Mouse (Mus musculus): ENCODE results near the gene Slc38a1. TPM values are rescaled to one million over a fixed set of nuclear protein-coding genes. Genes with fewer than 3 reads are reported as not detected.

Gene Slc38a1
- total and polyA plus RNA-seq, 3 experiments, result 22.5 to 79.0 (median 39.4) TPM

DNA sequence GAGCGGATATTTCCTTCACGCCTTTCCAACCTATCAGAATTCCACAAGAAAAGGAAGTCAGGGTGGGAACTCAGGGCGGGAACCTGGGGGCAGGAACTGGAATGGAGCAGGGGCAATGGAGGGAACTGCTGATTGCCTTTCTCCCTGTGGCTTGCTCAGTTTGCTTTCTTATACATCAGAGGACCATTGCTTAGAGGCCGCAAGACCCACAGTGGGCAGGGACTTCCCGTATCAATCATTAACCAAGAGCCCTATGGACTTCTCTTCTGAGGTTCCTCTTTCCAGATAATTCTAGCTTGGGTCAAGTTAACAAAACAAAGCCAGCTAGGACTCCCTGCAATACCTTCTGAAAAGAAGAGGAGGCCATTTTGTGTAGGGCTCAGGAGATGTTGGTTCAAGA lies 80.2 kb downstream of the Slc38a1 start:
- Histone ChIP-seq H3K9me3 (replicated peaks; ENCODE audit: low read length) (peaks cover 2% of the 10 kb centered on the region), H3K9ac (ENCODE audit: insufficient read depth, low read depth) (no peak overlapping the region), H3K79me2 (replicated peaks; ENCODE audit: control insufficient read depth, extremely low read depth, insufficient read depth, poor library complexity, severe bottlenecking) (no peaks in the 10 kb centered on the region), H3K4me2 (ENCODE audit: insufficient read depth, low read depth, poor library complexity, severe bottlenecking) (no peak overlapping the region), H3K4me3 (replicated peaks in 1 of 3; ENCODE audit: low read depth in 2 of 3, low read length in 2 of 3, poor library complexity in 1 of 3) (no peak overlapping the region), H3K27me3 (replicated peaks) (no peaks in the 10 kb centered on the region), H3K27ac (ENCODE audit: insufficient read depth, low read depth) (no peak overlapping the region), H3K4me1 (ENCODE audit: control insufficient read depth in 1 of 2, insufficient read depth in 2 of 2) (peaks cover 2 to 6% of the 10 kb centered on the region in 2 experiments; a peak in 2 of 4 replicates), H3K36me3 (replicated peaks in 1 of 2; ENCODE audit: control insufficient read depth in 1 of 2, insufficient read depth in 1 of 2, low read length in 1 of 2) (no peaks in the 10 kb centered on the region)
- TF ChIP-seq IRF4 (IDR thresholded peaks at IDR 0.05; ENCODE audit: low read depth, low read length) (no peak), MAZ (IDR thresholded peaks at IDR 0.05; ENCODE audit: low read depth, low read length) (no peak), ETS1 (conservative IDR thresholded peaks at IDR 0.05; ENCODE audit: low read depth, low read length) (no peak), TBP (conservative IDR thresholded peaks at IDR 0.05; ENCODE audit: low read depth, low read length) (no peak), RAD21 (IDR thresholded peaks at IDR 0.05; ENCODE audit: low read depth, low read length) (no peak), MAX (IDR thresholded peaks at IDR 0.05; ENCODE audit: low read length) (no peak), EP300 (IDR thresholded peaks at IDR 0.05; ENCODE audit: low read length) (no peak), MYC (IDR thresholded peaks at IDR 0.05; ENCODE audit: low read depth, low read length) (no peak), ELF1 (IDR thresholded peaks at IDR 0.05; ENCODE audit: low read depth, low read length) (no peak), SIN3A (IDR thresholded peaks at IDR 0.05; ENCODE audit: low read length) (no peak), BHLHE40 (IDR thresholded peaks at IDR 0.05; ENCODE audit: low read depth, low read length) (no peak), NELFE (IDR thresholded peaks at IDR 0.05; ENCODE audit: low read depth, low read length) (no peak), MXI1 (IDR thresholded peaks at IDR 0.05; ENCODE audit: low read depth, low read length) (no peak), HCFC1 (IDR thresholded peaks at IDR 0.05; ENCODE audit: low read depth, low read length) (no peak), MAFK (IDR thresholded peaks at IDR 0.05; ENCODE audit: insufficient replicate concordance, low read length) (no peak), POLR2A (IDR thresholded peaks at IDR 0.05; ENCODE audit: low read depth, low read length) (no peak)
- in situ Hi-C loops (cut with MboI; ENCODE audit: low pct_ligation_motif_present, low pct_unique_long_range_greater_than_20kb, low sequenced_read_pairs), result no loop called here
- no peak for DNase-seq (ENCODE audit: extremely low read depth)
- dilution Hi-C loops (cut with MboI; ENCODE audit: extremely low pct_ligation_motif_present, extremely low pct_unique_long_range_greater_than_20kb, low sequenced_read_pairs), result no loop called here

DNA sequence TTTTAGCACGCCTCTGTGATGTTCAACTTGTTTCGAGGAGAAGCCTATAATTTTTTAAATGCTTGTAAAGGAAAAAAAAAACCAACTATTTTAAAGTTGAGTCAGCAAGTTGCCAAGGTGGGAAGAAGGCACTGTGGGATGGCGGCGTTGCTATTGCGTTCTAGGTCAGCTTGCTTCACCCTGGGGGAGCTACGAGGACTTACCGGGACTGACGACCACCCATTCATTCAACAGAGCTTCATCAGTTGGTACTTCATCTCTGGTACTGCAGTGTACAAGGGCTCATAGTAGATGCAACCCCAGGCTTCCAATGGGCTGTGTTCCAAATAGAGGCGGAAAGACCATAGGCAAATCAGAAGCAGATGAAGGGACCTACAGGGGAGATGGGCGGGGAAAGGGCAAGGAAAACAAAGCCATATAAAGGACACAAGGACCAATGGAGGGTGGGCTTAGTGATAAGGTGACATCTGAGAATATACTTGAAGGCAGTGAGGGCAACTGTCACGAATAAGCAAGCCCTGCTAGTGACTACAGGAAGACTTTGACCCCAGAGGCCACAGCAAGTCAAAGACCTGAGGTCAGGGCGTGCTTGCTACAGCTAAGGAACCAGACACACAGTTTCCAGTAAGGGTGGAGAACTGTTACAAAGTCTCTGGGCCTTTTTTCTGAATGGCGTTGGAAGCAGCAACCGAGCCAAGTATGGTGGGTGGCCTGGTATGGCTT lies 82.0 kb downstream of the Slc38a1 start:
- Histone ChIP-seq H3K79me2 (replicated peaks; ENCODE audit: control insufficient read depth, extremely low read depth, insufficient read depth, poor library complexity, severe bottlenecking) (no peaks in the 10 kb centered on the region), H3K4me3 (replicated peaks in 1 of 3; ENCODE audit: low read depth in 2 of 3, low read length in 2 of 3, poor library complexity in 1 of 3) (no peak overlapping the region), H3K27ac (ENCODE audit: insufficient read depth, low read depth) (no peak overlapping the region), H3K4me2 (ENCODE audit: insufficient read depth, low read depth, poor library complexity, severe bottlenecking) (no peak overlapping the region), H3K9ac (ENCODE audit: insufficient read depth, low read depth) (no peak overlapping the region), H3K4me1 (ENCODE audit: control insufficient read depth in 1 of 2, insufficient read depth in 2 of 2) (peaks cover 2 to 6% of the 10 kb centered on the region in 2 experiments; a peak in 2 of 4 replicates), H3K27me3 (replicated peaks) (no peaks in the 10 kb centered on the region), H3K36me3 (replicated peaks in 1 of 2; ENCODE audit: control insufficient read depth in 1 of 2, insufficient read depth in 1 of 2, low read length in 1 of 2) (no peaks in the 10 kb centered on the region), H3K9me3 (replicated peaks; ENCODE audit: low read length) (peaks cover 1% of the 10 kb centered on the region)
- TF ChIP-seq POLR2AphosphoS2 (IDR thresholded peaks at IDR 0.05; ENCODE audit: low read depth, low read length) (no peak), JUN (IDR thresholded peaks at IDR 0.05; ENCODE audit: insufficient read depth, low read depth, low read length) (no peak), PAX5 (IDR thresholded peaks at IDR 0.05; ENCODE audit: low read length) (no peak), SMC3 (IDR thresholded peaks at IDR 0.05; ENCODE audit: low read depth, low read length) (no peak), MAZ (IDR thresholded peaks at IDR 0.05; ENCODE audit: low read depth, low read length) (no peak), MEF2A (IDR thresholded peaks at IDR 0.05; ENCODE audit: borderline replicate concordance, low read depth, low read length) (no peak), EP300 (IDR thresholded peaks at IDR 0.05; ENCODE audit: low read length) (no peak), RCOR1 (conservative IDR thresholded peaks at IDR 0.05; ENCODE audit: low read depth, low read length) (no peak), ZC3H11A (IDR thresholded peaks at IDR 0.05; ENCODE audit: low read depth, low read length) (no peak), ZMIZ1 (IDR thresholded peaks at IDR 0.05; ENCODE audit: low read depth, low read length) (no peak), NRF1 (IDR thresholded peaks at IDR 0.05; ENCODE audit: low read depth, low read length) (no peak), ZKSCAN1 (IDR thresholded peaks at IDR 0.05; ENCODE audit: borderline replicate concordance, low read depth, low read length) (no peak), MYC (IDR thresholded peaks at IDR 0.05; ENCODE audit: low read depth, low read length) (no peak), ELF1 (IDR thresholded peaks at IDR 0.05; ENCODE audit: low read depth, low read length) (no peak), JUND (conservative IDR thresholded peaks at IDR 0.05; ENCODE audit: low read depth, low read length) (no peak), POLR2A (IDR thresholded peaks at IDR 0.05; ENCODE audit: low read depth, low read length) (no peak), ZNF384 (IDR thresholded peaks at IDR 0.05; ENCODE audit: low read depth, low read length) (no peak)
- no peak for DNase-seq (ENCODE audit: extremely low read depth)
- in situ Hi-C loops (cut with MboI; ENCODE audit: low pct_ligation_motif_present, low pct_unique_long_range_greater_than_20kb, low sequenced_read_pairs) (no loop called here), dilution Hi-C loops (cut with MboI; ENCODE audit: extremely low pct_ligation_motif_present, extremely low pct_unique_long_range_greater_than_20kb, low sequenced_read_pairs) (no loop called here)

Data from CH12.LX (cell line).